Mouse (Mus musculus) embryonic facial prominence, embryonic 13.5 days (tissue): ENCODE data around the gene Rreb1. TPM values are rescaled to one million over a fixed set of nuclear protein-coding genes. Genes with fewer than 3 reads are reported as not detected.

Experiments
- ATAC-seq: fragments of 200-750 bp; cut with Nextera tagmentation; 2 replicates; pipeline ENCODE4 v1.8.0; 2017; ENCODE audit warnings: low read depth; ENCODE audit not compliant: insufficient number of reproducible peaks, insufficient read depth, low FRiP score, low TSS enrichment
- H3K27ac ChIP-seq: fragments of 300-500 bp; sonication (generic); 2 replicates; pipeline ENCODE4 v1.5.1; 2015; ENCODE audit warnings: moderate library complexity, mild to moderate bottlenecking, inconsistent platforms
- H3K27me3 ChIP-seq: fragments of 300-500 bp; sonication (generic); 2 replicates; pipeline ENCODE4 v1.6.1; 2015; ENCODE audit warnings: mild to moderate bottlenecking, inconsistent platforms
- H3K36me3 ChIP-seq: fragments of 300-500 bp; sonication (generic); 2 replicates; pipeline ENCODE4 v1.6.1; 2015; ENCODE audit warnings: mild to moderate bottlenecking, inconsistent platforms
- H3K4me1 ChIP-seq: fragments of 300-500 bp; sonication (generic); 2 replicates; pipeline ENCODE4 v1.6.1; 2015; ENCODE audit warnings: inconsistent platforms
- H3K4me2 ChIP-seq: fragments of 300-500 bp; sonication (generic); 2 replicates; pipeline ENCODE4 v1.6.1; 2015; ENCODE audit warnings: moderate library complexity, mild to moderate bottlenecking, inconsistent platforms
- H3K4me3 ChIP-seq: fragments of 300-500 bp; sonication (generic); 2 replicates; pipeline ENCODE4 v1.5.1; 2015; ENCODE audit warnings: mild to moderate bottlenecking, inconsistent platforms
- H3K9ac ChIP-seq: fragments of 300-500 bp; sonication (generic); 2 replicates; pipeline ENCODE4 v1.6.1; 2015; ENCODE audit warnings: mild to moderate bottlenecking, inconsistent platforms
- H3K9me3 ChIP-seq: fragments of 300-500 bp; sonication (generic); 2 replicates; pipeline ENCODE4 v1.6.1; 2016; ENCODE audit warnings: inconsistent platforms
- WGBS: fragments of 180-500 bp; shearing (Covaris S2); methylation state at CpG from one replicate; pipeline ENCODE4 v1.1.7; 2015; ENCODE audit warnings: mixed read lengths; 5-methylcytosine and 5-hydroxymethylcytosine counted together
- polyA plus RNA-seq: library from polyadenylated mRNA; unstranded; fragments of >200 nt; fragmentation: Nextera tagmentation; extraction: Ambion mirVana; gene quantifications from 2 replicates; pipeline ENCODE4 v1.2.1, GENCODE M21; 2015

Rreb1 gene
- polyA plus RNA-seq, 1 experiment from 2014 or later, result 15.0 TPM

- Histone ChIP-seq H3K27me3 (no peaks in the 10 kb centered on the region), H3K9ac (no peak overlapping the region), H3K4me2 (no peak overlapping the region), H3K9me3 (no peaks in the 10 kb centered on the region), H3K4me3 (no peak overlapping the region), H3K4me1 (peaks cover 11% of the 10 kb centered on the region), H3K36me3 (no peaks in the 10 kb centered on the region), H3K27ac (no peak overlapping the region)
- no peak for ATAC-seq
- WGBS, result 79% methylated on average over 5 of the region's 5 CpGs
Measured at GRCm38 (mm10) chr13:37816736-37817135, 38.5 kb downstream of the Rreb1 start.

- no peaks in the 10 kb centered on the region for H3K9me3 ChIP-seq
- peaks cover 21% of the 10 kb centered on the region for H3K4me1 ChIP-seq
- WGBS, result 27% methylated on average over 4 of the region's 4 CpGs
- H3K4me2 ChIP-seq, result no peak overlapping the region
- no peak overlapping the region for H3K27ac ChIP-seq
- no peak for ATAC-seq
- H3K27me3 ChIP-seq, result no peaks in the 10 kb centered on the region
- no peak overlapping the region for H3K9ac ChIP-seq
- no peaks in the 10 kb centered on the region for H3K36me3 ChIP-seq
- no peak overlapping the region for H3K4me3 ChIP-seq
Measured at GRCm38 (mm10) chr13:37821413-37821812, 43.2 kb downstream of the Rreb1 start.

GRCm38 (mm10) chr13:37824331-37824920, 46.2 kb downstream of the Rreb1 start:
- no peak for ATAC-seq
- Histone ChIP-seq H3K36me3 (no peaks in the 10 kb centered on the region), H3K4me1 (peaks cover 36% of the 10 kb centered on the region), H3K9me3 (no peaks in the 10 kb centered on the region), H3K27me3 (no peaks in the 10 kb centered on the region), H3K9ac (no peak overlapping the region), H3K27ac (no peak overlapping the region), H3K4me2 (0 out of 2 replicates have a peak overlapping the region, but pooled peaks have one; percentile 94), H3K4me3 (no peak overlapping the region)
- 36% methylated on average over 4 of the region's 4 CpGs for WGBS

- H3K4me2 ChIP-seq, result peak overlapping the region; percentile 94
- no peaks in the 10 kb centered on the region for H3K36me3 ChIP-seq
- no peaks in the 10 kb centered on the region for H3K27me3 ChIP-seq
- 3% methylated on average over 27 of the region's 27 CpGs for WGBS
- H3K9ac ChIP-seq, result peak overlapping the region; percentile 87
- no peaks in the 10 kb centered on the region for H3K9me3 ChIP-seq
- H3K4me3 ChIP-seq, result peak overlapping the region; percentile 83
- peak overlapping the region; percentile 94 for H3K27ac ChIP-seq
- peaks cover 37% of the 10 kb centered on the region for H3K4me1 ChIP-seq
- ATAC-seq, result 0 out of 2 replicates have a peak, but pooled peaks have one; percentile 3
Measured at GRCm38 (mm10) chr13:37824956-37825645, 46.9 kb downstream of the Rreb1 start.

- WGBS, result 0% methylated on average over 42 of the region's 43 CpGs
- H3K4me2 ChIP-seq, result peak overlapping the region; percentile 94
Measured at GRCm38 (mm10) chr13:37825646-37826280, 47.6 kb downstream of the Rreb1 start.

GRCm38 (mm10) chr13:37826281-37826993, 48.2 kb downstream of the Rreb1 start:
- Histone ChIP-seq H3K4me3 (peak overlapping the region; percentile 83), H3K4me2 (peak overlapping the region; percentile 94), H3K36me3 (no peaks in the 10 kb centered on the region), H3K27me3 (no peaks in the 10 kb centered on the region), H3K4me1 (peaks cover 42% of the 10 kb centered on the region), H3K9me3 (no peaks in the 10 kb centered on the region), H3K27ac (peak overlapping the region; percentile 94), H3K9ac (peak overlapping the region; percentile 87)
- under 1% methylated on average over 57 of the region's 65 CpGs for WGBS
- peak; percentile 54 for ATAC-seq

More at GRCm38 (mm10) chr13:37825646-37826280, 47.6 kb downstream of the Rreb1 start:
- ATAC-seq, result peak; percentile 60; the same call in 1 of the 2 replicates
- Histone ChIP-seq H3K9ac (peak overlapping the region; percentile 87), H3K27me3 (no peaks in the 10 kb centered on the region), H3K36me3 (no peaks in the 10 kb centered on the region), H3K27ac (peak overlapping the region; percentile 94), H3K9me3 (no peaks in the 10 kb centered on the region), H3K4me1 (peaks cover 42% of the 10 kb centered on the region), H3K4me3 (peak overlapping the region; percentile 83)

GRCm38 (mm10) chr13:37826994-37827262, 48.7 kb downstream of the Rreb1 start:
- H3K4me1 ChIP-seq, result peaks cover 44% of the 10 kb centered on the region
- peak; percentile 34; the same call in 1 of the 2 replicates for ATAC-seq
- peak overlapping the region; percentile 83 for H3K4me3 ChIP-seq
- H3K9ac ChIP-seq, result peak overlapping the region; percentile 87
- H3K4me2 ChIP-seq, result peak overlapping the region; percentile 94
- H3K36me3 ChIP-seq, result no peaks in the 10 kb centered on the region
- H3K9me3 ChIP-seq, result no peaks in the 10 kb centered on the region
- H3K27me3 ChIP-seq, result no peaks in the 10 kb centered on the region
- WGBS, result 1% methylated on average over 24 of the region's 36 CpGs
- H3K27ac ChIP-seq, result peak overlapping the region; percentile 94

GRCm38 (mm10) chr13:37827263-37827995, 49.2 kb downstream of the Rreb1 start:
- Histone ChIP-seq H3K27ac (peak overlapping the region; percentile 94), H3K4me3 (peak overlapping the region; percentile 83), H3K4me1 (peaks cover 49% of the 10 kb centered on the region), H3K27me3 (no peaks in the 10 kb centered on the region), H3K9me3 (no peaks in the 10 kb centered on the region), H3K4me2 (peak overlapping the region; percentile 94), H3K9ac (peak overlapping the region; percentile 87), H3K36me3 (no peaks in the 10 kb centered on the region)
- under 1% methylated on average over 61 of the region's 69 CpGs for WGBS
- peak; percentile 68 for ATAC-seq

- H3K9ac ChIP-seq, result peak overlapping the region; percentile 87
- no peaks in the 10 kb centered on the region for H3K27me3 ChIP-seq
- H3K4me2 ChIP-seq, result peak overlapping the region; percentile 94
- H3K27ac ChIP-seq, result peak overlapping the region; percentile 94
- no peaks in the 10 kb centered on the region for H3K36me3 ChIP-seq
- peak overlapping the region; percentile 83 for H3K4me3 ChIP-seq
- H3K9me3 ChIP-seq, result no peaks in the 10 kb centered on the region
- peaks cover 56% of the 10 kb centered on the region for H3K4me1 ChIP-seq
- no peak for ATAC-seq
- 6% methylated on average over 13 of the region's 13 CpGs for WGBS
Measured at GRCm38 (mm10) chr13:37827996-37828579, 49.9 kb downstream of the Rreb1 start.

GRCm38 (mm10) chr13:37828928-37829327, 50.7 kb downstream of the Rreb1 start:
- 18% methylated on average over 6 of the region's 6 CpGs for WGBS
- Histone ChIP-seq H3K4me1 (peaks cover 64% of the 10 kb centered on the region), H3K27ac (no peak overlapping the region), H3K9ac (no peak overlapping the region), H3K4me3 (peak overlapping the region; percentile 83; the same call in 1 of the 2 replicates), H3K4me2 (peak overlapping the region; percentile 94; the same call in 1 of the 2 replicates), H3K9me3 (no peaks in the 10 kb centered on the region), H3K27me3 (no peaks in the 10 kb centered on the region), H3K36me3 (no peaks in the 10 kb centered on the region)
- ATAC-seq, result no peak
